Mouse (Mus musculus) brain, adult 10 weeks (tissue): ENCODE results near the gene Dpf3. TPM values are rescaled to one million over a fixed set of nuclear protein-coding genes. Genes with fewer than 3 reads are reported as not detected.

Experiments used
- polyA plus RNA-seq: library from polyadenylated mRNA; stranded (reverse); fragments of 350-450 nt; fragmentation: Illumina TruSeq; extraction: RNeasy Lipid Tissue Mini Kit (QIAGEN cat#74804); gene quantifications from one replicate; pipeline ENCODE4 v1.2.3, GENCODE M21; 2015; ENCODE audit warnings: low read depth, low replicate concordance

Gene Dpf3
- polyA plus RNA-seq = 5.6 TPM

DNA sequence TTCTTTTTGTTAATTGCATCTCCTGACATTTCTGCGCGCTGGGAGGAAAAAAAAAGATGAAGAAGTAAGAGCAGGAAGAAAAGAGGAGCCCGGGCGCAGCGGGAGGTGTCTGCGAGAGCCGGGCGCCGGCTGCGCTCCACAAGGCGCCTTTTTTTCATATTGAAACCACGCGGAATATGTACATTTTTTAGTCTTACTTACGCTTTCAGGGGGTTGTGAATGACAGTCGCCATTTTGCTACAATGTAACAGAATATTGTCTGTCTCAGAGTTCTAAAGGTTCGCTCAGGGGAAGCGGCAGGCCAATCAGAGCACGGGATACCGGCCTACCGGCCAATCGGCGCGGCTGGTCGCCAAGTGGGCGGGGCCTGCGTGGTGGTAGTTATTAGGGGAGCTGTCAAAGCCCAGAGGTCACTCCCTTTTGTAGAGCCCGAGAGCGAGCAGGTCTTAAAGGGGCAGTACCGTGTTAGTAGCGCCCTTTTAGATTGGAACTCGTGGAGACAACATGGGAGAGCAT, at the start of gene Dpf3:
Gene Dpf3, minus strand, starts transcription at position 241 of the 516 bp plus-strand sequence.

DNA sequence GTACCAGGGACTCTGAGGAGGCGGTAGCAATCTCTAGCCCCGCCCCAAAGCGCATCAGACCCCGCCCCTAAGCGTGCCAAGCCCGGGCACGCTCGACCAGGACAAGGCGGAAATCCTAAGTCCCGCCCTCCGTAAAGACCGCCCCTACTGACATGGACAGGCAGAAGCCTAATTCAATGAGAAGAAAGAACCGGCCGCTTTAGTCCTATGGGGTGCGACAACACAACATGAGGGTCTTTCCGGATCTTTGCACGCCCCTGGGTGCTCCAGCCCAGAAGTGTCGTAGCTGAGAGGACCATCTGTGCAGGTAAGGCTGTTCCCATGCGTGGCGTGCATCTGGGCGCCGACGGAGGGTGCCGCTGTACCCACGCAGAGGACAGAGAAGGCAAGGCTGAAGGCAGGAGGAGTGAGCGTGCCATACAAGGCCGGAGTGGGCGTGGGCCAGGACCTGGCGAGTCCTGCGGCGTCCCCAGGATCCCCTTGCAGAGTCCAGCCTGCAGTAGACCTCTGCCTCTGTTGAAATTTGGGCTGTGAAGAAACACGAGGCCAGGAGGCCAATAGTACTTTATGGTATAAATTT, 32.9 kb upstream of the Dpf3 start, which contains the start of gene Dcaf4:
Gene Dcaf4, plus strand, starts transcription at position 156 of the 580 bp plus-strand sequence.

Other genes with a start within 250 kb of the Dpf3 start
- gene Dcaf4, start 32.8 kb upstream of the Dpf3 start, polyA plus RNA-seq = 24.5 TPM
- 26.7 TPM for gene Zfyve1, start 109.5 kb upstream of the Dpf3 start, polyA plus RNA-seq
- 78.6 TPM for gene Rbm25, start 143.5 kb upstream of the Dpf3 start, polyA plus RNA-seq
- 54.5 TPM for gene Psen1, start 200.4 kb upstream of the Dpf3 start, polyA plus RNA-seq